Mouse (Mus musculus) neutrophil, adult 59 days (primary cell): ENCODE measurements around the gene Kcnn1. TPM values are rescaled to one million over a fixed set of nuclear protein-coding genes. Genes with fewer than 3 reads are reported as not detected.

Experiments used
- total RNA-seq, 2 experiments: library from RNA; stranded (reverse); gene quantifications; 1 replicate in 1 of 2; 2 replicates in 1 of 2; pipeline ENCODE4 v1.2.4; 2023

Gene Kcnn1
- under 1 TPM in 1 of 2 experiments, not detected in 1; 0.20 TPM for total RNA-seq

DNA sequence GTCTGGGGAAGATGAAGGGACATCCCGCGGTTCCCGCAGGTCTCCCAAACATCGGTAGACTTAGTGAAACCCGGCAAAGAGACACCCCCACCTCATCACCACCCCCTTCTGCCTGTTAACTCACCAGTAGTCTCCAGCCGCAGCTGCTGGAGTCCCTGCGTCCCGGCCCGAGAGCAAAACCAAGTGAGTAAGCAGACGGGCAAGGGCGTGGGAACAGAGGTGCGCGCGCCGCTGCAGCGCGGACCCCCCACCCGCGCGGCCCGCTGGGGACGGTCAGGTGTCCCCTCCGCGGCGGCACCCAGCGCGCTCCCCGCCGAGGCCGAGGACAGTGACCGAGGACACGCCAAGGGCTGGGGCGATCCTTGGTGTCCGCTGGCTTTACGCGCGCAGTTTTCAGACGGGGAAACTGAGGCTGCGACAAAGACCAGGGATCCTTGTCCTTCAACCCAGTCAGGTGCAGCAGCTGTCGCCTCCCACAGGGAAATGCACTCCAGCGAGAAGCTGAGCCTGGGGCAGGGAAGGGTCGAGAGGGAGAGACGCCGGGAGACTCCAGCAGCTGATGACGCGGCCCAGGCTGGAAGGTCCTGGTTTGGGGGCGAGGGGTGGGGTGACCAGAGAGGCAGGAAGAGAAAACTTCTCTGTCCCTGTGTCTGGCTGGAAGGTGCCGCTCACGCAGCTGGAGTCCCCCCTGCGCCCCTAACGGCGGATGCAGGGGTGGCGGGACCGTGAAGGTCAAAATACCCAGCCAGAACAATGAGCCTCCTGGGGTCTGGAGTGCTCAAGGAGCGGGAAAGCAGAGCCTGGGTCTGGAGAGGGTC, at the start of gene Kcnn1:
Gene Kcnn1 (minus strand): TSS at position 435 of the 818 bp plus-strand sequence.

DNA sequence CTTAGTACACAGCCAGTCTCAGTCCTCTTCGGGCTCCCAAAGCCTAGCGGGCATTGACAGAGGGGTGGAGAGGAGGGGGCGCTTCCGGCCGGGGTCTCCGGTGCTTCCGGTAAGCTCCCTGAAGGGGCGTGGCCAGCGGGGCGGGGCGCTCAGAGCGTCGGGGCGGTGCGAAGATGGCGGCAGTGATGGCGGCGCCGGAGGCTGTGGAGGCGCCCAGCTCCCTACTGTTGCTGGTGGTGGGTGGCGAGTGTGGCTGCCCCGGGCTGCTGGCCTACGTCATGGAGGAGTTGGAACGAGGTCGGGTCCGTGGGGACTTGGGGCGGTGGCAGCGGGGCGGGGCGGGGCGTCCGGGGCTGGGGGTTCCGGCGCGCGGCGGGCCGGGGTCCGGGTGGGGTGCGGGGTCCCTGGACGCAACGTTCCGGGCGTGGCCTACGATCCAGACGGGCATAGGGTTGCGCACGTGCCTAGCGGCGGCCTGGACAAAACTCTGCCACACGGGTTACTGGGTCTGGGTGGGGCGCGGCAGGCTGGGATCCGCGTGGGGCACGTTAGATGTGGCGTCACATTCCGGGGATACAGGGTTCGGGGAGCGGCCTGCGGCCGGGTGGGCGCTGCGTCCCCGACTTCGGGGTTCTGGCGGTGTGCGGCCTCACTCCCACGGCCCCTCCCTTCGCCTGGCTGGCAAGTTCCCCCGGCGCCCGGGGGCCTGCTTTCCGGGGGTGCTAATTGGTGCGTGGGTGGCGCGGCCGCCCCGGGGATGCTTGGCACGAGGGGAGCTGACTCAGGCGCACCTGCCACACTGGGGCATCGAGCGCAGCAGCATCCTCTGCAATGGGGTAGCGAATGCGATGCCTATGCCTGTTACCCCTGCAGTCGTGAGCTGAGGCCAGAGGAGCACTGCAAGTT, 43.0 kb upstream of the Kcnn1 start, which contains the start of gene Map1s:
Gene Map1s (plus strand): TSS at position 102 of the 906 bp plus-strand sequence.

DNA sequence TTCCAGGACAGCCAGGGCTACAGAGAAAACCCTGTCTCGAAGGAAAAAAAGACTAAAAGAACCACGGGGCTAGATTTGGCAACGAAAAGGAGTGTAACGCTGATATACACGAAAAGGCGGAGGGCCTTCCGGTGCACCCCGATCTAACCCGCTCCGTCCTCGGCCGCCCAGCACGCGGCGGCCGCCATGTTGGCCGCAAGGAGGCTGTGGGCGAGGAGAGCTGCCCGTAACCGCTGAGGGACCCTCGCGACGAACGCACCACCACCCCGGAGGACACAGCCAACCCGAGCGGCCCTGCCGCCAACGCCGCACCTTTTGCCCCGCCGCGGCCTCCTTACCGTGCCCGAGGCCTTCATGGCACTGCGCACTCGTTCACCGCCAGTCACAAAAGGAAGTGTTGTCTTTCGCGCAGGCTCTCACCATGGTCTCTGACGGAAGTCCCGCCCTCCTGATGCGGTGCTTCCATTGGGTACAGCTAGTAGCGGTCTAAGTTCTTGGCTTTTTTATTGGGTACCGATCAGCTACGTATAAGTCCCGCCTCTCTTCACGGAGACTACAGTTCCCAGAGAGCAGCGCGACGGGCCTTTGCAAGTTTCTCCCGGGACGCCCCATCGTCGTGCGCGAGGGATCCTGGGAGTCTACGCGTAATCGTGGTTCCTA, 34.1 kb upstream of the Kcnn1 start, which contains the start of gene Rpl18a:
Gene Rpl18a (minus strand): TSS at position 392 of the 660 bp plus-strand sequence.

DNA sequence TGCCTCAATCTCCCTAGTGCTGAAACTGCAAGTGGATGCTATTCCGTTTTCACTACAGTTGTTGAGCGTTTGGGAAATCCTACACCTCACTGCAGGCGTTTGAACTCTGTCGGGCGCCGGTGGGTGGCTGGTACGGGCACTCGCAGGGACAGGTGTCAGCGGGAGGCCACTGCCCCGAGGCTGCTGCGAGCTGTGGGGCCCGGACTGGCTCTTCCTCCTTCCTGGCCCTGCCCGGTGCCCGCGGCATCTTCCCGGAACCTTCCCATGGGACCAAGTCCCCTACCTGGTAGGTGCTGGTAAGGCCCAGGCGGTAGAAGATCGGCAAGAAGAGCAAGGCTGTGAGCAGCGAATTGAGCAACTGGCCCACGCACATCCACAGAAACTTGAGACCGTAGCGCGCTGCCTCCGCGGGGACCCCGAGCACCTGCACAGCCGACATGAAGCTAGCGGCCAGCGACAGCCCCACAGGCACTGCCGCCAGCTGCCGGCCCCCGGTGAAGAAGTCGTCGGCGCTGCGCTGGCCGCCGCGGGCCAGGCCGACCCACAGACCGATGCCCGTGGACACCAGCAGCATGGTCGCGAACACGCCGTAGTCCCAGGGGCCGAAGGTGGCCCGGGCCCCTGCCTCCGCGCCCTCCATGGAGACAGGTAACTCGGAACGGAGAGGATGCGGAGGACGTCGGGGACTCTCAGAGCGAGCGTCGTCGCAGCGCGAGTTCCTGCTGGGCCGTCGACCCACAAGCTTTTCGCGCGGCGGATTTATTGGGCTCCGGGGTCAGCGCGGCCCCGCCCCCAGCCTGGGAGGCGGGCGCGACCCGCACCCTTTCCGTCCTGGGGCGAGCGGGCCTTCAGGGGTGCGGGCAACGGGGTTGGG, 29.2 kb upstream of the Kcnn1 start, which contains the start of gene Slc5a5:
Gene Slc5a5 (minus strand): TSS at position 736 of the 874 bp plus-strand sequence.

DNA sequence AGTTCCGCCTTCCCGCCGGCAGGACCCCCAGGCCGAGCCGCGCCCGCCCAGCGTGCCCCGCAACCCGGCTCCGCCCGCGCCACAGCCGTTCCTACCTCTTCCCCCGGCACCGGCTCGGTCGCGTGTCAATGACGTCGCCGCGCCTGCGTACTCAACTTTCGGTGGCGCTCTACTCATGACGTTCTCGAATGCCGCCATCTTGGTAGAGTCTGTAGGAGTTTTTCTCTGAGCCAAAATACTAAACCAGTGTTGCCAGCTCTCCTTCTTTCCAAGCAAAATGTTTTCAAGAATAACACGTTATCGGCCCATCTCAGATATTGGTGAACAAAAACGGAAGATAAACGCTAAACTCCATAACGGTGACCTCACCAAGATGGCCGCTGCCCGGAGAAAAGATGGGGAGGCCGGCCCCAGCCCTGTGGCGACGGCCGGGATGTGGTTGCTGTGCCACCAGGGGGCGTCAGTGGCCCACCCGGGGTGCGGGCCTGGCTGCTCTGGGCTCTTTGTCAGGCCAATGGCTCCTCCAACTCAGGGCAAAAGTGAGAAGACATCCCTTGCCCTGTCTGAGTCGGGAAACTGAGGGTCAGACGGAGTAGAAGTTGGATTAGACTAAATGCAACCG, 10.4 kb upstream of the Kcnn1 start, which contains the start of gene Ccdc124:
Gene Ccdc124 (minus strand): TSS at position 572 of the 622 bp plus-strand sequence.

DNA sequence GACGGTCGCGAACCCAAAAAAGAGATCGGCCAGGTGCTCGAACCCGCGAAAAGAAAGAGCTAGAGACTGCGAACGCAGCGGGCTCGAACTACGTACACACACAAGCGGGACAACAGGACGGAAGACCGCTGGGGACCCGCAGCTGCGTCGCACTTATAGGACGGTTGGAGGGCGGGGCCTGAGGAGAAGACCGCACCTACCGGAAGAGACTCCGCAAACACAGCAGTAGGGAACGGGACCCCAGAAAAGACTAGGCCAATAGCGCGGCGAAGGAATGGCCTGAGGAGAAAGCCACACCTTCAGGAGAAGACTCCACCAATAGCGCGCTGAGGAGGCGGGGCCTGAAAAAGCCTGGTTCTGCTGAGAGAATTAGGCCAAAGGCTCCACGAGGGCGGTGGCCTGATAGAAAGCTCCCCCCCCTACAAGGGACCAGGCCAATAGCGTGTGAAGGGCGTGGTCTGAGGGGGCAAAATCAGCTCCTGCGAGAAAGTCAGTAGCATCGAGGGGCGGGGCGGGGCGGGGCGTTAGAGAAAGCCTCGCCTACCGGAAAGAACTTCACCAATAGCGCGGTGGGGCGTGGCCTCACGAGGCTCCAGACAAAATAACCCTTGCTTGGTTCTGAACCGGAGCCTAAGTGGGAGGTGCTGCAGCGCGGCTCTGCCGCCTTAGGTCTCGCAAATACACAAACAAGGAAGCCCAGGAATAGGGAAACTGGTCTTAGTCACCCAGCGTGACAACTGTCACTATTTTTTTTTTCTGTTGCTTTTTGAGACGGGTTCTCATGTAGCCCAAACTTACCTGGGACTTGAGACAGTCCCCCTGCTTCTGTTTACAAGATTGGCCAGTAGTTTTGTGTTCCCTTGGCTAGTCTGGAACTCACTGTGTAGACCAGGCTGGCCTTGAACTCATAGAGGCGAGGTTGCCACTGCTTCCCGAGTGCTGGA, 23.4 kb downstream of the Kcnn1 start, which contains the start of gene Arrdc2:
Gene Arrdc2 (minus strand): TSS at position 313 of the 944 bp plus-strand sequence.

DNA sequence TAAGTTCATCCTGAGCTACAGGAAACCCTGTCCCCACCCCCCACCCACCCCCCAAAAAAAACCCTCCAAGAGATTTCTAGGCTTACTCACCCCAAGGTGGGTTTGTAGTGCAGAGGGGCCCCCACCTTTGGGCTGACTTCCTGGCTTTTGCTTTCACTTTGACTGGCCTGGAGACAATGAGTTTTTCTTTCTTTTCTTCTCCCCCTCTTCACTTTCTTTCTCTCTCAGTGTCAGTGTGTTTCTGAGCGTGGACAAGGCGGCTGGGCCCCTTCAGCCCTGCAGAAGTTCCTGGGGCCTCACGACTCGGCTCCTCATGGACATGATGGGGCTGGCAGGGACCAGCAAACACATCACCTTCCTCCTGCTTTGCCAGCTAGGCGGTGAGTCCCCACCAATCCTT, 54.8 kb downstream of the Kcnn1 start, which contains the start of gene Il12rb1:
Gene Il12rb1 (plus strand): TSS at position 211 of the 400 bp plus-strand sequence.

DNA sequence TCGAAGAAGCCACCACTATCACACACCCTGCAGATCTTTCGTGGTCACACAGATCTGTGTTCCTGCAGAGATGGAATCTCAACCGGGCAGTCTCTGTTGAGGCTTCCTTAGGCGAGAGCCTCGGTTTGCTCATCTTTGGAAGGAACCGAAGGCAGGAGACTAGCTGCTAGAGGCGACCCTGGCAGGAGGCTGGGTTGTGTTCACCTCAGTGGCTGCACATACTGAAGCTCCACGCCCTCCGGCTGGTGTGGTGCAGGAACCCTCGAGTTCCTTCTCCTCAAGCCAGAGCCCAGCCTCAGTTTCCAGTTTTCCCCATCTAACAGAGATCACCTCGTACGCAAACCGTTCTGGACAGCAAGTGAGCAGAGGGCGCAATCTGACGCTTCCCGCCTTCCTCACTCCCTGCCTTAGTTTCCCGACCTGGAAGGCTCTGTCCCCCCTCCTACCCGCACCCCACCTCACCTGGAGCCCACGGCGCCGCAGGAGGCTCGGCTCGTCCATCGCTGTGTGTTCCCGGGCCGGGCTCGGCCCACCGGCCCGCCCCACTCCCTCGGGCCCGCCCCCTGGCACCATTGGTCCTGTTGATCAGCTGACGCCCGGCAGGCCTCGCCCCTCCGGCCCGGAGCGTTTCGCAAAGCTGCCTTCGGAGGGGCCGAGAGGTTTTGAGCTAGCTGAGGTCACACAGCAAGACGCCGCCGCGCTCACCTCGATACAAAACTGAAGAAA, 58.4 kb downstream of the Kcnn1 start, which contains the start of gene Mast3:
Gene Mast3 (minus strand): TSS at position 574 of the 726 bp plus-strand sequence.

Other genes with a start within 250 kb of the Kcnn1 start
- gene Lrrc25, start 247.1 kb downstream of the Kcnn1 start, total RNA-seq = 10 to 100 TPM; 80.6 to 91.2 TPM
- gene Gdf15, start 230.8 kb downstream of the Kcnn1 start, total RNA-seq = under 1 TPM; 0.46 to 0.67 TPM
- gene Pgpep1, start 202.9 kb downstream of the Kcnn1 start, total RNA-seq = 1 to 10 TPM; 2.9 to 3.7 TPM
- gene Lsm4, start 190.0 kb downstream of the Kcnn1 start, total RNA-seq = 10 to 100 TPM; 45.3 to 47.9 TPM
- gene Jund, start 164.3 kb downstream of the Kcnn1 start, total RNA-seq = 100 to 1,000 TPM; 528 to 702 TPM
- gene Iqcn, start 159.8 kb downstream of the Kcnn1 start, total RNA-seq = 1 to 10 TPM; 3.2 to 5.3 TPM
- under 1 TPM in 1 of 2 experiments, not detected in 1; 0.33 TPM for gene Gm3336, start 144.7 kb downstream of the Kcnn1 start, total RNA-seq
- gene Pde4c, start 139.5 kb downstream of the Kcnn1 start, total RNA-seq = under 1 TPM; 0.62 to 0.80 TPM
- 1 to 10 TPM; 2.4 to 4.8 TPM for gene Rab3a, start 108.6 kb downstream of the Kcnn1 start, total RNA-seq
- gene Mpv17l2, start 102.3 kb downstream of the Kcnn1 start, total RNA-seq = 10 to 100 TPM; 16.8 to 19.4 TPM
- 10 to 100 TPM; 20.1 to 20.5 TPM for gene Pik3r2, start 86.5 kb downstream of the Kcnn1 start, total RNA-seq
- 100 to 1,000 TPM; 165 to 179 TPM for gene Mast3, start 58.2 kb downstream of the Kcnn1 start, total RNA-seq
- 1 to 10 TPM in 1 of 2 experiments, under 1 TPM in 1; 0.31 to 1.4 TPM for gene Il12rb1, start 54.8 kb downstream of the Kcnn1 start, total RNA-seq
- 10 to 100 TPM; 11.8 to 12.8 TPM for gene Arrdc2, start 23.5 kb downstream of the Kcnn1 start, total RNA-seq
- gene Ccdc124, start 10.7 kb upstream of the Kcnn1 start, total RNA-seq = 10 to 100 TPM; 31.4 to 33.4 TPM
- gene Slc5a5, start 29.5 kb upstream of the Kcnn1 start, total RNA-seq = not detected
- 1,000 to 10,000 TPM; 1,308 to 1,488 TPM for gene Rpl18a, start 34.2 kb upstream of the Kcnn1 start, total RNA-seq
- 10 to 100 TPM; 28.5 to 40.1 TPM for gene Map1s, start 42.7 kb upstream of the Kcnn1 start, total RNA-seq